Mouse (Mus musculus) lung, postnatal 0 days (tissue): Measurements from ENCODE around the gene Zbtb8os. TPM values are rescaled to one million over a fixed set of nuclear protein-coding genes. Genes with fewer than 3 reads are reported as not detected.
A peak's percentile ranks its signal among the peaks of the same experiment; 100 is the strongest.

Source experiments
- ATAC-seq: fragments of 200-750 bp; cut with Nextera tagmentation; 2 replicates; pipeline ENCODE4 v1.8.0; 2017; ENCODE audit warnings: moderate library complexity
- DNase-seq: peaks from one replicate; pipeline ENCODE4 v3.0.0-alpha.2; 2016; ENCODE audit warnings: low spot score
- H3K27ac ChIP-seq: fragments of 300-500 bp; sonication (generic); 2 replicates; pipeline ENCODE4 v1.5.1; 2014; ENCODE audit warnings: antibody characterized with exemption, mild to moderate bottlenecking, low read length, mixed read lengths
- H3K27me3 ChIP-seq: fragments of 300-500 bp; sonication (generic); replicated peaks from 2 replicates; pipeline ENCODE4 v1.6.1; 2014; ENCODE audit warnings: low read length, mixed read lengths; ENCODE audit not compliant: insufficient read depth
- H3K36me3 ChIP-seq: fragments of 300-500 bp; sonication (generic); 2 replicates; pipeline ENCODE4 v1.6.1; 2014; ENCODE audit warnings: low read length, mixed read lengths; ENCODE audit not compliant: insufficient read depth
- H3K4me1 ChIP-seq: fragments of 300-500 bp; sonication (generic); 2 replicates; pipeline ENCODE4 v1.6.1; 2014; ENCODE audit warnings: antibody characterized with exemption, low read depth, low read length, mixed read lengths; ENCODE audit not compliant: insufficient read depth
- H3K4me2 ChIP-seq: fragments of 300-500 bp; sonication (generic); replicated peaks from 2 replicates; pipeline ENCODE4 v1.6.1; 2014; ENCODE audit warnings: low read depth, mild to moderate bottlenecking, low read length, moderate library complexity, mixed read lengths
- H3K4me3 ChIP-seq: fragments of 300-500 bp; sonication (generic); 2 replicates; pipeline ENCODE4 v1.5.1; 2014; ENCODE audit warnings: low read depth, low read length
- H3K9ac ChIP-seq: fragments of 300-500 bp; sonication (generic); replicated peaks from 2 replicates; pipeline ENCODE4 v1.6.1; 2014; ENCODE audit warnings: low read depth, mild to moderate bottlenecking
- H3K9me3 ChIP-seq: fragments of 300-500 bp; sonication (generic); 2 replicates; pipeline ENCODE4 v1.6.1; 2016; ENCODE audit warnings: low read length, mixed read lengths
- CTCF ChIP-seq: IDR thresholded peaks from 2 replicates; pipeline ENCODE4 v1.5.1; 2016; ENCODE audit warnings: antibody characterized with exemption, mild to moderate bottlenecking
- EP300 ChIP-seq: IDR thresholded peaks from 2 replicates; pipeline ENCODE4 v1.6.1; 2016; ENCODE audit warnings: antibody characterized with exemption, mild to moderate bottlenecking, control low read depth
- WGBS: fragments of 180-500 bp; shearing (Covaris S2); extraction: QIAGEN DNeasy Blood & Tissue Kit; methylation state at CpG from one replicate; pipeline ENCODE4 v1.1.7; 2014; 5-methylcytosine and 5-hydroxymethylcytosine counted together
- polyA plus RNA-seq: library from polyadenylated mRNA; unstranded; fragments of >200 nt; fragmentation: Nextera tagmentation; extraction: Ambion mirVana; gene quantifications from 2 replicates; pipeline ENCODE4 v1.2.1, GENCODE M21; 2015

Gene Zbtb8os
- 32.3 and 36.5 TPM in 2 replicates for polyA plus RNA-seq

GRCm38 (mm10) chr4:129335216-129336074 is at the start of gene Zbtb8os, which contains the start of gene Rbbp4:
TSS of gene Zbtb8os (plus strand) at chr4:129335695.
TSS of gene Rbbp4 (minus strand) at chr4:129335370.
- H3K9ac ChIP-seq: peak within 1 kb of the TSS; percentile 85
- H3K9me3 ChIP-seq: no peaks in the 10 kb centered on the region
- H3K27ac ChIP-seq: peak within 1 kb of the TSS; percentile 99
- H3K36me3 ChIP-seq: no peaks in the 10 kb centered on the region
- DNase-seq (peak; percentile 100), ATAC-seq (peak; percentile 97)
- H3K4me2 ChIP-seq: peak within 1 kb of the TSS; percentile 68
- no peaks in the 10 kb centered on the region for H3K27me3 ChIP-seq
- TF ChIP-seq CTCF: peak; percentile 34
- peak; percentile 87 for TF ChIP-seq EP300
- H3K4me1 ChIP-seq: no peaks in the 10 kb centered on the region; the same call in 1 of the 2 replicates
- under 1% methylated on average over 58 of the region's 73 CpGs for WGBS
- peak within 1 kb of the TSS; percentile 86 for H3K4me3 ChIP-seq

DNA sequence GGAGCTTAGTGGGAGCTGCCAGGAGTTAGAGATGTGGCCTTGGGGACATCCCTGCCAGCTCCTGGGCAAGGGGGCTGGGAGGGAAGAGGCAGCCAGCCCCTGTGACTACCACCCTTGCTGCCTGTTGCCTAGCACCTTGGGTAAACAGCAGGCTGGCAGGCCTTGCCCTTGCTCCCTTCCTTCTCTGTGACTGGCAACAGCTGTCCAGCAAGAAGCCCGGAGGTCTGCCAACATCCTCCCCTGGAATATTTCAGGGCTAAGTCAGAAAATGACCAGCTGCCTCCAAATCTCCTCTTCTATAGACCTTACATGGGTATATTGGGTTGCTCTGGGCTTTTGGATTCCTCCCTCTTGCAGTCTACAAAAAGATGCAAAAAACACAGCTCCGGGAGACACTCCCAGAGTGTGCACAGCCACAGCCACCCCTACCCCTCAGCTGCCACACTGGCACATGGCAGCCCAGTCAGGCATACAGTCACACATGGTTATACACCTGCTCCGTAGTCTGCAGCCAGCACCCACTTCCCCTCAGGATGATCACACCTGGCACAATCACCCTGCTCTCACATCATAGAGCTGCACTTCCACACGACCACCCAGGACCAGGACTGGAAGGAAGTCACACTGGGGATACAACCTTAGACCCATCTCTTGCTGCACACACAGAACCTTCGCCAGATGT is 49.4 kb upstream of the Zbtb8os start:
- 48% methylated on average over 5 of the region's 5 CpGs for WGBS
- H3K4me1 ChIP-seq: peaks cover 12% of the 10 kb centered on the region; the same call in 1 of the 2 replicates
- no peaks in the 10 kb centered on the region for H3K9me3 ChIP-seq
- no peak overlapping the region for H3K9ac ChIP-seq
- H3K36me3 ChIP-seq: no peaks in the 10 kb centered on the region
- H3K27ac ChIP-seq: no peak overlapping the region
- DNase-seq (peak; percentile 25), ATAC-seq (peak; percentile 51)
- no peaks in the 10 kb centered on the region for H3K27me3 ChIP-seq
- no peak overlapping the region for H3K4me3 ChIP-seq
- H3K4me2 ChIP-seq: no peak overlapping the region
- no peak for TF ChIP-seq EP300
- TF ChIP-seq CTCF: no peak

- H3K9ac ChIP-seq: peak overlapping the region; percentile 5; the same call in 1 of the 2 replicates
- ATAC-seq (peak; percentile 54), DNase-seq (peak; percentile 52)
- H3K4me2 ChIP-seq: peak overlapping the region; percentile 94
- no peak overlapping the region for H3K27ac ChIP-seq
- H3K36me3 ChIP-seq: no peaks in the 10 kb centered on the region
- H3K4me3 ChIP-seq: peak overlapping the region; percentile 44
- WGBS: 3% methylated on average over 22 of the region's 28 CpGs
- peaks cover 12% of the 10 kb centered on the region; the same call in 1 of the 2 replicates for H3K4me1 ChIP-seq
- no peaks in the 10 kb centered on the region for H3K27me3 ChIP-seq
- no peaks in the 10 kb centered on the region for H3K9me3 ChIP-seq
- TF ChIP-seq CTCF (peak; percentile 45), EP300 (no peak)
These were observed 48.6 kb upstream of the Zbtb8os start for GRCm38 (mm10) chr4:129286683-129287471.

DNA sequence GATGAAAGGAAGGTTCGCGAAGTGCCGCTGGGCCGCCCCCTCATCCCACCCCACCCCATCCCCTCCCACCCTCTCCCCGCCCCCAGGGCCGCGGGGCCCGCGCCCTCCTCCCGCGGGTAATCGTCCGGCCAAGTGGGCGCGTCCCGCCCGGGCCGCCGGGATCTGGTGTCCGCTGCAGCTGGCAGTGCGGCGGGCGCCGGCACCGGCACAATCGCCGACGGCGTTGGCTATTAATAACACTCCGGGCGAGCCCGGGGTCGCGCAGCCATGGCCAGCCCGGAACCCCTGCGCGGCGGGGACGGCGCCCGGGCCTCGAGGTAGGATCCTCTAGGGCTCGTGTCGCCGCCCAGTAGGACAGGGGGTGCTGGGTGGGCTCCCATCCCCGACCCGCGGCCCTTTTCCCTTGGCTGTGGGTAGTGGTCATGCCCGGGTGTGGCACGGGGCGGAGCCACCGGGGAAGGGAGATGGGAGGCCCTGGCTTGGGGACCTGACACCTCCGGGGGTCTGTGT is 48.0 kb upstream of the Zbtb8os start, which contains the start of gene Sync:
Gene Sync, plus strand, starts transcription at position 146 of the 510 bp plus-strand sequence.
- no peak for TF ChIP-seq EP300
- no peak for TF ChIP-seq CTCF
- under 1% methylated on average over 42 of the region's 53 CpGs for WGBS
- Histone ChIP-seq H3K27me3 (no peaks in the 10 kb centered on the region), H3K36me3 (no peaks in the 10 kb centered on the region), H3K27ac (no peak within 1 kb of the TSS), H3K4me1 (peaks cover 12% of the 10 kb centered on the region; the same call in 1 of the 2 replicates), H3K9ac (peak within 1 kb of the TSS; percentile 5; the same call in 1 of the 2 replicates), H3K4me3 (peak within 1 kb of the TSS; percentile 44), H3K9me3 (no peaks in the 10 kb centered on the region), H3K4me2 (peak within 1 kb of the TSS; percentile 94)
- ATAC-seq (peak; percentile 42), DNase-seq (peak; percentile 34)

GRCm38 (mm10) chr4:129288067-129288466 is 47.4 kb upstream of the Zbtb8os start:
- WGBS: 33% methylated on average over 3 of the region's 3 CpGs
- Histone ChIP-seq H3K9me3 (no peaks in the 10 kb centered on the region), H3K4me1 (peaks cover 12% of the 10 kb centered on the region; the same call in 1 of the 2 replicates), H3K4me3 (no peak overlapping the region), H3K36me3 (no peaks in the 10 kb centered on the region), H3K27ac (no peak overlapping the region), H3K9ac (no peak overlapping the region), H3K4me2 (peak overlapping the region; percentile 94), H3K27me3 (no peaks in the 10 kb centered on the region)
- no peak for ATAC-seq
- TF ChIP-seq CTCF (no peak), EP300 (no peak)
- no peak for DNase-seq
